Mouse (Mus musculus) ES-Bruce4 (cell line): ENCODE measurements around the gene 1110017D15Rik. TPM values are rescaled to one million over a fixed set of nuclear protein-coding genes. Genes with fewer than 3 reads are reported as not detected.

Experiments
- H3K27ac ChIP-seq: 2 replicates; pipeline ENCODE4 v1.5.1; 2012; ENCODE audit warnings: low read length, inconsistent platforms; ENCODE audit not compliant: insufficient read depth
- H3K27me3 ChIP-seq: 2 replicates; pipeline ENCODE4 v1.6.1; 2012; ENCODE audit warnings: mild to moderate bottlenecking, low read length, inconsistent platforms; ENCODE audit not compliant: control insufficient read depth, poor library complexity, insufficient read depth, severe bottlenecking
- H3K36me3 ChIP-seq: 2 replicates; pipeline ENCODE4 v1.6.1; 2012; ENCODE audit warnings: inconsistent platforms, mild to moderate bottlenecking, low read length, moderate library complexity; ENCODE audit not compliant: control insufficient read depth, poor library complexity, insufficient read depth, severe bottlenecking
- H3K4me1 ChIP-seq: one replicate; pipeline ENCODE4 v1.8.1; 2011; ENCODE audit warnings: low read length; ENCODE audit not compliant: control insufficient read depth, insufficient read depth
- H3K4me3 ChIP-seq: 2 replicates; pipeline ENCODE4 v1.5.1; 2011; ENCODE audit warnings: low read depth, mild to moderate bottlenecking, low read length
- H3K9ac ChIP-seq: 2 replicates; pipeline ENCODE4 v1.6.1; 2012; ENCODE audit warnings: low read depth, mild to moderate bottlenecking, inconsistent platforms; ENCODE audit not compliant: poor library complexity, severe bottlenecking
- H3K9me3 ChIP-seq: replicated peaks from 2 replicates; pipeline ENCODE4 v1.6.1; 2012; ENCODE audit warnings: mild to moderate bottlenecking, low read length, inconsistent platforms; ENCODE audit not compliant: control insufficient read depth, poor library complexity, insufficient read depth, severe bottlenecking
- CTCF ChIP-seq: IDR thresholded peaks from one replicate; pipeline ENCODE4 v1.8.1; 2011; ENCODE audit warnings: low read depth, low read length
- EP300 ChIP-seq: IDR thresholded peaks from 2 replicates; pipeline ENCODE4 v1.6.1; 2011; ENCODE audit warnings: low read depth, low read length; ENCODE audit not compliant: insufficient read depth
- POLR2A ChIP-seq: IDR thresholded peaks from one replicate; pipeline ENCODE4 v1.8.1; 2011; ENCODE audit warnings: low read length; ENCODE audit not compliant: insufficient read depth
- polyA plus RNA-seq: library from polyadenylated mRNA; stranded (reverse); fragments of >200 nt; gene quantifications from 2 replicates; pipeline ENCODE4 v1.2.4, GENCODE M21; 2011; ENCODE audit warnings: low read depth; ENCODE audit not compliant: missing spikeins, insufficient read depth, insufficient read length

Gene 1110017D15Rik
- polyA plus RNA-seq, 1 experiment: not detected

GRCm38 (mm10) chr4:41522788-41523187 is 5.7 kb upstream of the 1110017D15Rik start:
- Histone ChIP-seq H3K9ac (no peak overlapping the region), H3K36me3 (no peaks in the 10 kb centered on the region), H3K27me3 (no peaks in the 10 kb centered on the region), H3K9me3 (no peaks in the 10 kb centered on the region), H3K27ac (no peak overlapping the region), H3K4me1 (no peaks in the 10 kb centered on the region), H3K4me3 (no peak overlapping the region)
- TF ChIP-seq POLR2A: no peak
- TF ChIP-seq EP300: no peak
- no peak for TF ChIP-seq CTCF

GRCm38 (mm10) chr4:41522136-41522535 is 5.0 kb upstream of the 1110017D15Rik start:
- TF ChIP-seq POLR2A (no peak), CTCF (no peak), EP300 (no peak)
- Histone ChIP-seq H3K27ac (no peak overlapping the region), H3K4me1 (no peaks in the 10 kb centered on the region), H3K9ac (no peak overlapping the region), H3K36me3 (no peaks in the 10 kb centered on the region), H3K4me3 (no peak overlapping the region), H3K9me3 (no peaks in the 10 kb centered on the region), H3K27me3 (no peaks in the 10 kb centered on the region)

GRCm38 (mm10) chr4:41520641-41521040 is 3.5 kb upstream of the 1110017D15Rik start:
- no peaks in the 10 kb centered on the region for H3K4me1 ChIP-seq
- no peak overlapping the region for H3K4me3 ChIP-seq
- no peak overlapping the region for H3K9ac ChIP-seq
- no peaks in the 10 kb centered on the region for H3K9me3 ChIP-seq
- no peaks in the 10 kb centered on the region for H3K36me3 ChIP-seq
- no peaks in the 10 kb centered on the region for H3K27me3 ChIP-seq
- no peak for TF ChIP-seq CTCF
- TF ChIP-seq POLR2A: no peak
- no peak for TF ChIP-seq EP300
- H3K27ac ChIP-seq: no peak overlapping the region

- Histone ChIP-seq H3K9me3 (no peaks in the 10 kb centered on the region), H3K27ac (no peak overlapping the region), H3K27me3 (no peaks in the 10 kb centered on the region), H3K4me1 (no peaks in the 10 kb centered on the region), H3K36me3 (no peaks in the 10 kb centered on the region), H3K9ac (no peak overlapping the region), H3K4me3 (no peak overlapping the region)
- no peak for TF ChIP-seq POLR2A
- no peak for TF ChIP-seq EP300
- no peak for TF ChIP-seq CTCF
Observed at GRCm38 (mm10) chr4:41519195-41519594, 2.1 kb upstream of the 1110017D15Rik start.

- no peak overlapping the region for H3K27ac ChIP-seq
- TF ChIP-seq CTCF (no peak), EP300 (no peak)
Observed at GRCm38 (mm10) chr4:41518349-41518748, 1.2 kb upstream of the 1110017D15Rik start.

GRCm38 (mm10) chr4:41513714-41514113 is 3.4 kb downstream of the 1110017D15Rik start:
- no peaks in the 10 kb centered on the region for H3K36me3 ChIP-seq
- no peak overlapping the region for H3K9ac ChIP-seq
- no peaks in the 10 kb centered on the region; the same call in none of the 2 replicates for H3K27me3 ChIP-seq
- no peaks in the 10 kb centered on the region for H3K9me3 ChIP-seq
- no peak overlapping the region for H3K27ac ChIP-seq
- no peaks in the 10 kb centered on the region for H3K4me1 ChIP-seq
- TF ChIP-seq EP300 (no peak), CTCF (no peak), POLR2A (no peak)
- H3K4me3 ChIP-seq: no peak overlapping the region

More at GRCm38 (mm10) chr4:41518349-41518748, 1.2 kb upstream of the 1110017D15Rik start:
- Histone ChIP-seq H3K9ac (no peak overlapping the region), H3K4me3 (no peak overlapping the region), H3K27me3 (no peaks in the 10 kb centered on the region), H3K9me3 (no peaks in the 10 kb centered on the region), H3K36me3 (no peaks in the 10 kb centered on the region), H3K4me1 (no peaks in the 10 kb centered on the region)
